Mouse (Mus musculus) heart, adult 2 months (tissue): Measurements from ENCODE around the gene Htr5b. TPM values are rescaled to one million over a fixed set of nuclear protein-coding genes. Genes with fewer than 3 reads are reported as not detected.

Experiments used
- DNase-seq, 2 experiments: peaks; one replicate each; pipeline ENCODE4 v3.0.0; 2021
- H3K27ac ChIP-seq: fragments of 200-600 bp; 2 replicates; pipeline ENCODE4 v1.8.1; 2022
- H3K27me3 ChIP-seq: fragments of 200-500 bp; 2 replicates; pipeline ENCODE4 v1.6.1; 2012; ENCODE audit warnings: mild to moderate bottlenecking, low read length, inconsistent platforms, mixed read lengths; ENCODE audit not compliant: control insufficient read depth, insufficient read depth
- H3K36me3 ChIP-seq: fragments of 200-500 bp; 2 replicates; pipeline ENCODE4 v1.6.1; 2012; ENCODE audit warnings: low read length, inconsistent platforms; ENCODE audit not compliant: control insufficient read depth, insufficient read depth
- H3K4me1 ChIP-seq: fragments of 200-500 bp; 2 replicates; pipeline ENCODE4 v1.6.1; 2011; ENCODE audit warnings: low read length; ENCODE audit not compliant: control insufficient read depth, insufficient read depth
- H3K4me3 ChIP-seq: fragments of 200-600 bp; 2 replicates; pipeline ENCODE4 v1.8.1; 2022
- H3K79me2 ChIP-seq: fragments of 200-500 bp; replicated peaks from 2 replicates; pipeline ENCODE4 v1.6.1; 2012; ENCODE audit warnings: mild to moderate bottlenecking, inconsistent platforms, low read length, moderate library complexity, mixed read lengths; ENCODE audit not compliant: control insufficient read depth, insufficient read depth
- H3K9ac ChIP-seq: fragments of 200-500 bp; 2 replicates; pipeline ENCODE4 v1.6.1; 2012; ENCODE audit warnings: low read depth, mild to moderate bottlenecking, control low read depth, inconsistent platforms, low read length, mixed read lengths
- CTCF ChIP-seq: fragments of 200-600 bp; IDR thresholded peaks from 2 replicates; pipeline ENCODE4 v1.8.1; 2022; ENCODE audit warnings: antibody characterized with exemption, mild to moderate bottlenecking, moderate library complexity
- EP300 ChIP-seq: fragments of 200-500 bp; IDR thresholded peaks from 2 replicates; pipeline ENCODE4 v1.6.1; 2011; ENCODE audit warnings: low read depth, low read length, control low read depth; ENCODE audit not compliant: insufficient read depth
- POLR2A ChIP-seq: fragments of 200-500 bp; IDR thresholded peaks from 2 replicates; pipeline ENCODE4 v1.6.1; 2011; ENCODE audit warnings: mild to moderate bottlenecking, low read depth, low read length, control low read depth; ENCODE audit not compliant: insufficient read depth
- WGBS: fragments of 180-500 bp; shearing (Covaris S2); methylation state at CpG from one replicate; pipeline ENCODE4 v1.1.7; 2018; 5-methylcytosine and 5-hydroxymethylcytosine counted together
- intact Hi-C: fragments of 180-260 bp; cut with DNase I; formaldehyde crosslinking; loops from one replicate; pipeline ENCODE4 v1.15.1; 2025
- polyA plus RNA-seq: library from polyadenylated mRNA; depleted of rRNA; stranded (reverse); fragments of >200 nt; gene quantifications from 2 replicates; pipeline ENCODE4 v1.2.3, GENCODE M21; 2012; rRNA removed
- total RNA-seq, 2 experiments: library from RNA; stranded (reverse); gene quantifications; 2 replicates each; pipeline ENCODE4 v1.2.3; 2021

The Htr5b gene
- total and polyA plus RNA-seq, 3 experiments, result not detected

DNA sequence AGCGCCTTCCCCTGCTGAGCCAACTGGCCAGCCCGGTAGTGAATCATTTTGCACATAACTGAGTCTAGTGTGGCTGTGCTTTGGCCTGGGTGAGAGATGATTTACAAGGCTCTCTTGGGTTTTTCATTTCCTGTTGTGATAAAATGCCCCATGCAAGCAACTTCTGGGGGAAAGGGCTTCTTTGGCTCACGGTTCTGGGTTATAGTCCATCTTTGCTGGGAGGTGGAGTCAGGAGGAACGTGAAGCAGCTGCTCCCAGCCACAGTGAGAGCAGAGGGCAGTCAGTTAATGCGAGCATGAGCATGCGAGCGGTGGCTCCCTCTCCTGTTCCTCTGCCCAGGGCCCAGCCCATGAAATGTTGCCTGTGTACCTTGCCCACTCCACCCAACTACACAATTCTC lies 64.5 kb downstream of the Htr5b start:
- Histone ChIP-seq H3K4me3 (no peak overlapping the region), H3K27me3 (no peaks in the 10 kb centered on the region), H3K9ac (no peak overlapping the region), H3K36me3 (no peaks in the 10 kb centered on the region), H3K79me2 (no peaks in the 10 kb centered on the region), H3K27ac (no peak overlapping the region), H3K4me1 (no peaks in the 10 kb centered on the region)
- no peak for DNase-seq
- intact Hi-C loops, result no loop called here
- WGBS, result 73% methylated on average over 7 of the region's 7 CpGs
- no peak for TF ChIP-seq POLR2A
- no peak for TF ChIP-seq EP300
- no peak for TF ChIP-seq CTCF

DNA sequence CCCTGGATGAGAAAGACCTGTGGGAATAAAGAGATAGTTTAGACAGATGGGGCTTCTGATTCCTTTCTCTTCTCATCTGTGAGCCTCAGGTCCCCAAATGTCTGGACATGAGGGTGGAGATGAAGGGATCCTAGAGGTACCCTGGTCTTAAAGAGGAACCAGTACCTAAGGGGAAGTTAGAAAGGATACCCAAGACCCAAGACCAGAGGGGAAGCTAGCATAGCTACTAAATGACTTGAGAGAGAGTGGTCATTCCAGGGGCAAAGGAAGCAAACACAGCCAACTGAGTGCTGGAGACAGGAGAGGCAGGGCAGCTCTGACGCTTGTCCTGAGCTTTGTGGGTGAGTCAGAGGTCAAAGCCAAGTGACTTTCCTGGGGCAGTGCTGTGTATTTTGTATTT lies 65.6 kb downstream of the Htr5b start:
- no peaks in the 10 kb centered on the region for H3K4me1 ChIP-seq
- H3K9ac ChIP-seq, result no peak overlapping the region
- H3K79me2 ChIP-seq, result no peaks in the 10 kb centered on the region
- H3K4me3 ChIP-seq, result no peak overlapping the region
- DNase-seq, result no peak
- H3K27ac ChIP-seq, result no peak overlapping the region
- no peaks in the 10 kb centered on the region for H3K36me3 ChIP-seq
- 53% methylated on average over 1 of the region's 1 CpGs for WGBS
- no peaks in the 10 kb centered on the region for H3K27me3 ChIP-seq
- TF ChIP-seq CTCF (no peak), POLR2A (no peak), EP300 (no peak)
- intact Hi-C loops, result no loop called here

DNA sequence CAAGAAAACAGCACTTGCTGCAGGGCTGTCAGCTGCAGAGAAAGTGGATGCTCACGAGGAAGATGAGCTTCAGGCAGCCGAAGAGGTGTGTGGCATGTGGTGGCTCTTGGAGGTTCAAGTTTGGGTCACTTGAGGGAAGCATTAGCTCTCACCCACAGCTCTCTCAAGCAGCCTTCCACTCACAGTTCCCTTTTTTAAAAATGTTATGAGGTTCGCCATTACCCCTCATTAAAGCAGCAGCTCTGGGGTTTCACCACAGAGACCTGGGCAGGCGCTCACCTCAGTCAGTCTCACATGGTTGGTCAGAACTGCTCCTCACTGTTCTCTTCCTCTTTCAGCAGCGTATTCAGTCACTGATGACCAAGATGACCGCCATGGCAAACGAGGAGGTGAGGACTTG lies 66.4 kb downstream of the Htr5b start:
- no peaks in the 10 kb centered on the region for H3K4me1 ChIP-seq
- no peaks in the 10 kb centered on the region for H3K79me2 ChIP-seq
- DNase-seq, result no peak
- H3K36me3 ChIP-seq, result no peaks in the 10 kb centered on the region
- H3K27me3 ChIP-seq, result no peaks in the 10 kb centered on the region
- no peak overlapping the region for H3K27ac ChIP-seq
- intact Hi-C loops, result no loop called here
- 78% methylated on average over 7 of the region's 7 CpGs for WGBS
- no peak overlapping the region for H3K9ac ChIP-seq
- no peak overlapping the region for H3K4me3 ChIP-seq
- no peak for TF ChIP-seq EP300
- TF ChIP-seq POLR2A, result no peak
- TF ChIP-seq CTCF, result no peak

GRCm38 (mm10) chr1:121460077-121460476 lies 68.2 kb downstream of the Htr5b start:
- intact Hi-C loops, result no loop called here
- Histone ChIP-seq H3K79me2 (no peaks in the 10 kb centered on the region), H3K4me3 (no peak overlapping the region), H3K27me3 (no peaks in the 10 kb centered on the region), H3K27ac (no peak overlapping the region), H3K4me1 (no peaks in the 10 kb centered on the region), H3K36me3 (no peaks in the 10 kb centered on the region), H3K9ac (no peak overlapping the region)
- 76% methylated on average over 6 of the region's 6 CpGs for WGBS
- no peak for TF ChIP-seq EP300
- no peak for TF ChIP-seq POLR2A
- TF ChIP-seq CTCF, result no peak
- DNase-seq, result no peak

Other genes with a start within 250 kb of the Htr5b start
- 10 to 100 TPM; 55.0 to 69.5 TPM for gene Insig2, start 195.9 kb downstream of the Htr5b start, total RNA-seq
- 42.5 and 76.5 TPM in 2 replicates for gene Insig2, start 195.9 kb downstream of the Htr5b start, polyA plus RNA-seq
- 10 to 100 TPM; 14.0 to 15.1 TPM for gene Ccdc93, start 97.4 kb downstream of the Htr5b start, total RNA-seq
- gene Ccdc93, start 97.4 kb downstream of the Htr5b start, polyA plus RNA-seq, result 4.8 and 14.5 TPM in 2 replicates
- 10 to 100 TPM; 18.1 to 19.1 TPM for gene Ddx18, start 39.5 kb upstream of the Htr5b start, total RNA-seq
- gene Ddx18, start 39.5 kb upstream of the Htr5b start, polyA plus RNA-seq, result 21.3 and 21.4 TPM in 2 replicates